Mouse (Mus musculus) midbrain, postnatal 0 days (tissue): ENCODE data around the gene Lrrc8d. TPM values are rescaled to one million over a fixed set of nuclear protein-coding genes. Genes with fewer than 3 reads are reported as not detected.
A peak's percentile ranks its signal among the peaks of the same experiment; 100 is the strongest.

Experiments
- ATAC-seq: fragments of 200-750 bp; cut with Nextera tagmentation; 2 replicates; pipeline ENCODE4 v1.8.0; 2017; ENCODE audit warnings: moderate number of reproducible peaks, mild to moderate bottlenecking, moderate TSS enrichment, moderate library complexity; ENCODE audit not compliant: low FRiP score
- DNase-seq: peaks from one replicate; pipeline ENCODE4 v3.0.0-alpha.2; 2015; ENCODE audit warnings: low spot score
- H3K27ac ChIP-seq: fragments of 300-500 bp; sonication (generic); 2 replicates; pipeline ENCODE4 v1.5.1; 2014; ENCODE audit warnings: low read depth, mild to moderate bottlenecking, low read length, mixed read lengths
- H3K27me3 ChIP-seq: fragments of 300-500 bp; sonication (generic); 2 replicates; pipeline ENCODE4 v1.6.1; 2014; ENCODE audit warnings: low read length, control low read depth, mixed read lengths; ENCODE audit not compliant: insufficient read depth
- H3K36me3 ChIP-seq: fragments of 300-500 bp; sonication (generic); 2 replicates; pipeline ENCODE4 v1.6.1; 2014; ENCODE audit warnings: low read length, control low read depth, mixed read lengths; ENCODE audit not compliant: insufficient read depth
- H3K4me1 ChIP-seq: fragments of 300-500 bp; sonication (generic); 2 replicates; pipeline ENCODE4 v1.6.1; 2014; ENCODE audit warnings: mild to moderate bottlenecking, control low read depth, antibody characterized with exemption, low read length, mixed read lengths; ENCODE audit not compliant: insufficient read depth
- H3K4me2 ChIP-seq: fragments of 300-500 bp; sonication (generic); 2 replicates; pipeline ENCODE4 v1.6.1; 2014; ENCODE audit warnings: low read depth, mild to moderate bottlenecking, low read length, mixed read lengths; ENCODE audit not compliant: poor library complexity, severe bottlenecking
- H3K4me3 ChIP-seq: fragments of 300-500 bp; sonication (generic); 2 replicates; pipeline ENCODE4 v1.5.1; 2014; ENCODE audit warnings: low read depth, mild to moderate bottlenecking, low read length, moderate library complexity
- H3K9ac ChIP-seq: fragments of 300-500 bp; sonication (generic); replicated peaks from 2 replicates; pipeline ENCODE4 v1.6.1; 2014; ENCODE audit warnings: mild to moderate bottlenecking, low read length, moderate library complexity, mixed read lengths; ENCODE audit not compliant: poor library complexity, severe bottlenecking
- H3K9me3 ChIP-seq: fragments of 300-500 bp; sonication (generic); 2 replicates; pipeline ENCODE4 v1.6.1; 2016; ENCODE audit warnings: low read length, control low read depth
- CTCF ChIP-seq: IDR thresholded peaks from 2 replicates; pipeline ENCODE4 v1.5.1; 2016; ENCODE audit warnings: antibody characterized with exemption, mild to moderate bottlenecking
- WGBS: fragments of 180-500 bp; shearing (Covaris S2); extraction: QIAGEN DNeasy Blood & Tissue Kit; methylation state at CpG from one replicate; pipeline ENCODE4 v1.1.7; 2014; 5-methylcytosine and 5-hydroxymethylcytosine counted together
- polyA plus RNA-seq: library from polyadenylated mRNA; unstranded; fragments of >200 nt; fragmentation: Nextera tagmentation; extraction: Ambion mirVana; gene quantifications from 2 replicates; pipeline ENCODE4 v1.2.1, GENCODE M21; 2015
- total RNA-seq: library from RNA; depleted of rRNA; stranded (reverse); fragments of >200 nt; gene quantifications from 2 replicates; pipeline ENCODE4 v1.2.3, GENCODE M21; 2014; rRNA removed

Lrrc8d gene
- total and polyA plus RNA-seq, 2 experiments from 2014 or later: 18.5 to 30.4 TPM

- H3K27me3 ChIP-seq: no peaks in the 10 kb centered on the region
- DNase-seq (peak; percentile 93), ATAC-seq (peak; percentile 94)
- TF ChIP-seq CTCF: no peak
- peak within 1 kb of the TSS; percentile 96 for H3K9ac ChIP-seq
- no peaks in the 10 kb centered on the region for H3K36me3 ChIP-seq
- H3K4me1 ChIP-seq: peaks cover 9% of the 10 kb centered on the region
- no peaks in the 10 kb centered on the region for H3K9me3 ChIP-seq
- H3K27ac ChIP-seq: peak within 1 kb of the TSS; percentile 94
- H3K4me2 ChIP-seq: peak within 1 kb of the TSS; percentile 77
- H3K4me3 ChIP-seq: peak within 1 kb of the TSS; percentile 95
- WGBS: under 1% methylated on average over 44 of the region's 83 CpGs
Observed at GRCm38 (mm10) chr5:105876068-105876924, 176.5 kb downstream of the Lrrc8d start, which contains the start of gene Zfp326. Gene Zfp326, plus strand, starts transcription at chr5:105876565.

GRCm38 (mm10) chr5:105876925-105877774, 177.4 kb downstream of the Lrrc8d start:
- under 1% methylated on average over 41 of the region's 46 CpGs for whole genome bisulfite sequencing
- peak overlapping the region; percentile 95 for H3K4me3 ChIP-seq
- DNase-seq (peak; percentile 20), ATAC-seq (no peak; the same call in 1 of the 2 replicates)
- peak overlapping the region; percentile 96 for H3K9ac ChIP-seq
- no peaks in the 10 kb centered on the region for H3K36me3 ChIP-seq
- H3K4me1 ChIP-seq: peaks cover 9% of the 10 kb centered on the region
- peak overlapping the region; percentile 77 for H3K4me2 ChIP-seq
- no peaks in the 10 kb centered on the region for H3K9me3 ChIP-seq
- peak overlapping the region; percentile 94 for H3K27ac ChIP-seq
- TF ChIP-seq CTCF: no peak
- no peaks in the 10 kb centered on the region for H3K27me3 ChIP-seq

Other genes with a start within 250 kb of the Lrrc8d start
- gene Lrrc8c, start 180.6 kb upstream of the Lrrc8d start, total RNA-seq: 11.4 and 11.6 TPM in 2 replicates
- 10.8 and 14.7 TPM in 2 replicates for gene Lrrc8c, start 180.6 kb upstream of the Lrrc8d start, polyA plus RNA-seq
- 17.7 and 30.5 TPM in 2 replicates for gene Zfp326, start 176.6 kb downstream of the Lrrc8d start, total RNA-seq
- 26.6 and 40.8 TPM in 2 replicates for gene Zfp326, start 176.6 kb downstream of the Lrrc8d start, polyA plus RNA-seq